Mouse (Mus musculus) T-cell, adult 2 months (primary cell): Measurements from ENCODE around the gene Antxr1.
"Not testable (repeated sequence)": the region's sequence is repeated elsewhere in the genome, so short reads cannot be mapped to it uniquely, and the experiment has no call there.

Source experiments
- DNase-seq: peaks from one replicate; pipeline ENCODE4 v3.0.0; 2022; ENCODE audit warnings: low spot score

Antxr1 gene

DNA sequence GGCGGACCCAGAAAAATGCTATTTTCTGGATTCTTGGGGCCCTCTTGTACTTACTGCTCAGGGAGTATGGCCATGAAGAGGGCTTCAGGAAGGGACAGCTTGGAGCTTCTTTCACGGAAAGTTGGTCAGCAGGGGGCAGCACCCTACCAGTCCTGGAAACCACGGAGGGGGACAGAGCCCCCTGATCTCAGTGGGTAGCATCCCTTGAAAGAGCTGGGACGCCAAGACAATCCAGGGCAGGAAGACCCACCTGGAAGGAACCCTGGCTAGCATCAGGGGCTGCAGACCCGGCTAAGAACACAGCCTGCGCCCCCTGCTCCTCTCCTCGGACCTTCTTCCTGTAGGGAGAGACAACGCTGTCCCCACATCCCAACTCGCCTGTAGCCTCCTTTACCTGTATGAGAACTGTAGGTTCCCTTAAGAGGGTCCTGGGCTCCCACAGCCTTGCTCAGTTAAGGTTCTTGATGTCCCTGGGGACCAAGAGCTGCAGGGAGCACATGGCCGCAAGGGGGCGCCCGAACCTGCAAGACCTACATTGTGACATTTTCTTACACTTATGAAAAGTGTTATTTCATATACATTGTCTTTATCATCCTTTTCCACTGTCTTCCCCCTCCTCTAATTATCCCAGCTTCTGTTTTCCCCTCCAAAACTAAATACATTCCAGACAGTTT lies 234.2 kb downstream of the Antxr1 start:
- peak; percentile 79 for DNase-seq

DNA sequence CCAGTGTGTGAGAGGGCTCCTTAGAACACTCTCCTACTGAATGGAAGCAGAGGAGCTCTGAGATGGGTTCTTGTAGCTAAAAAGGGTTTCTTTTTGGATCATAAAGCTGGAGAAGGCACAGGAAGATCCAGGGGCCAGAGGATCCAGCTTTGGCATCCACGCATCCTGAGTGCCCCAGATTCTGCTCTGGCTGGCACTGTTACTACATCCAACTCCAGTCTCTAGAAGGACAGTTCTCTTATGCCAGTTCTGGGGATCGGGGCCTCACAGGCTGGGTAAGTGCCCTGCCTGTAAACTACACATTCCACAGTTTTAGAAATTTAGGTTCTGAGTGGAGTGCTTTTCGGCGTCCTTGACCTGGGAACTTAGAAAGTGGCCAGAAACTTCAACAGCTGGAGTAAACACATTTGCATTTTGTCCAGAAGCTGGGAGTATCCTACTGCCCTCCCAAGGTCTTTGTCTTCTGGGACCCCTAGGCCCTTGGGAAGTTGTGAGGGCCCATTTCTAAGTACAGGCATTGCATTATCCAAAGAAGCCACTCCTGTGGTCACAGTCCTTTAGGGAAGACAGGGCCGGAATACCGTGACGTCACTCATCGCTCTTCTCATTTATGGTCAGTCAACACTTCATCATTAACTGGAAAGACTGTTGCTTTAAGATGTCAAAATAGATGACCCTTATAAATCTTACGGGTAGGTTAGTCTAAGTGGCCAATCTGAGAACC lies 235.2 kb downstream of the Antxr1 start:
- DNase-seq, result no peak

- no peak for DNase-seq
These were observed 235.8 kb downstream of the Antxr1 start for GRCm38 (mm10) chr6:87099671-87100296.

DNA sequence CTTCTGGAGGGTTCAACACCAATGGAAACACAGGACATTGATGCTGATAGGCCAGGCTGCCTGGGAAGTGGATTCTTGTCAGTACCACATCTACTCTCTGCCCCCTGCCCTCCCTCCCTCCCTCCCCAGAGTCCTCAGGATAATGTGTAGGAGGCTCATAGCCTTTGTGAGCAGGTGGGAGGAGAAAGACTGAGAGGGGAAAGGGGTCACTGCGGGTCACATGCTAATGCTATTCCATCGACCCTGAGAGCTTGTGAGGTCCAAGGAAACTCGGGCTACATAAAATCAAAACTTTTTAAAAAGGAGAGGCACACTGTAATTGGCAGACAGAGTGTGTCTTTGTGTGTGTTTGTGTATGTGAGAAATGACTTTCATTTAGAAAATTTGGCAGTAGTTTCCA lies 236.4 kb downstream of the Antxr1 start:
- DNase-seq, result no peak

DNA sequence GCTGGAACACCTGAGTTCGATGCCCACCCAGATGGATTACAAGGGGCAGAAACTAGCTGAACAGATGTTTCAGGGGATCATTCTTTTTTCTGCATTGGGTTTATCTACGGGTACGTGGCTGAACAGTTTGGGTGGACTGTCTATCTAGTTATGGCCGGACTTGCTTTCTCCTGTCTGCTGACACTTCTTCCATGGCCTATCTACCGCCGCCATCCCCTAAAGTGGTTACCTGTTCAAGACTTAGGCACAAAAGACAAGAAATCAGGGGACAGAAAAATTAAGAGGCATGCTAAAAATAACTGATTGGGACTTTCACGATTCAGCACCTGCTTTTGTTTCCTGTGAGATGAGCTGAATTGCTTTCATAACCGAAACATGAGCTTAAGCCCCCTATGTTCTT lies 242.0 kb downstream of the Antxr1 start:
- not testable (repeated sequence) for DNase-seq

- DNase-seq, result no peak
These were observed 243.1 kb downstream of the Antxr1 start for GRCm38 (mm10) chr6:87092476-87092875.

DNA sequence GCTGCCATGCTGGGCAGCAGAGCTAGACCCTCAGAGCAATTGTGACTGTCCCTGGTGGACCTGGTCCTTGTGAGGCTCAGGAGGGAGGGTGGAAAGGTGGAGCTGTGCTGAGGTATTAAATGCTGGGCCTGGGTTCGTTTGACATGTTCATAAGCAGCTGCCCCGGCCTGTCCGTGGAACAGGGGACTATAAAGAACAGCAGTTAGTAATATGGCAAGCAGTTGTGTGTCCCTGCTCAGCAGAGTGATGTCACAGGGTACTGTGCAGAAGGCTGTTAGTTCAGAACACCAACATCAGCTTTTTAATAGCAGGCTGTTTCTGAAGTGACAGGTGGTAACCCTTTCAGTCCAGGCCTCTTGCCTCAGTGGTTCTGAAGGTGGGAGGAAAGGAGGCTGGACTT lies 244.7 kb downstream of the Antxr1 start:
- no peak for DNase-seq

DNA sequence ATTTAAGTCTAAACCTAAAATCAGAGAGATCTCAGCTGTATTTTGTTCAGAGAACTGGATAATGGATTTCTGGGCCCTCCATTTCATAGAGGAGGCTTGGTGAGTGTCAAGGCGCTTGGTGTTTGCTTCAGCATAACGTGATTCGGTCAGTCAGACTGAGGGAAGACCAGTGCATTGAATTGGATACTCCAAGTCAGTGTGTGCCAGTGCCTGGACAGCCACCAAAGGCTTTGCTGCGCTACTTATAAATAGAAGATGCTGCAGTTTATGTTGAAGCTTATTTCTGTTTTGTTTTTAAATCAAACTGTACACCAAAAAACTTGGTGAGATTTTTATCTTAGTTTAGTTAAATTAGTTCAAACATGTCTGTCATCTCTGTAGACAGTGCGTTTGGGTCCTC lies 247.3 kb downstream of the Antxr1 start:
- no peak for DNase-seq

- DNase-seq, result no peak
These were observed 250.6 kb downstream of the Antxr1 start for GRCm38 (mm10) chr6:87085026-87085425.
